Mouse (Mus musculus): ENCODE results near the gene 1810010D01Rik.

Gene 1810010D01Rik

GRCm38 (mm10) chr7:145197042-145197441 lies 10.9 kb downstream of the 1810010D01Rik start:
- no peak for TF ChIP-seq GATA4 (IDR thresholded peaks at IDR 0.05; ENCODE audit: insufficient replicate concordance, low read length)

- TF ChIP-seq GATA4 (IDR thresholded peaks at IDR 0.05; ENCODE audit: insufficient replicate concordance, low read length), result no peak
These were observed 11.6 kb downstream of the 1810010D01Rik start for GRCm38 (mm10) chr7:145196340-145196739.

- no peak for TF ChIP-seq GATA4 (IDR thresholded peaks at IDR 0.05; ENCODE audit: insufficient replicate concordance, low read length)
These were observed 12.6 kb downstream of the 1810010D01Rik start for GRCm38 (mm10) chr7:145195186-145195927.

- TF ChIP-seq GATA4 (IDR thresholded peaks at IDR 0.05; ENCODE audit: insufficient replicate concordance, low read length), result no peak
These were observed 13.3 kb downstream of the 1810010D01Rik start for GRCm38 (mm10) chr7:145194455-145195161.

GRCm38 (mm10) chr7:145192836-145193235 lies 15.1 kb downstream of the 1810010D01Rik start:
- TF ChIP-seq GATA4 (IDR thresholded peaks at IDR 0.05; ENCODE audit: insufficient replicate concordance, low read length), result no peak

- no peak for TF ChIP-seq GATA4 (IDR thresholded peaks at IDR 0.05; ENCODE audit: insufficient replicate concordance, low read length)
These were observed 17.4 kb downstream of the 1810010D01Rik start for GRCm38 (mm10) chr7:145190520-145190919.

- TF ChIP-seq GATA4 (IDR thresholded peaks at IDR 0.05; ENCODE audit: insufficient replicate concordance, low read length), result no peak
These were observed 18.6 kb downstream of the 1810010D01Rik start for GRCm38 (mm10) chr7:145189342-145189741.

- no peak for TF ChIP-seq GATA4 (IDR thresholded peaks at IDR 0.05; ENCODE audit: insufficient replicate concordance, low read length)
These were observed 20.1 kb downstream of the 1810010D01Rik start for GRCm38 (mm10) chr7:145187802-145188201.

- no peak for TF ChIP-seq GATA4 (IDR thresholded peaks at IDR 0.05; ENCODE audit: insufficient replicate concordance, low read length)
These were observed 25.5 kb downstream of the 1810010D01Rik start for GRCm38 (mm10) chr7:145182388-145182787.

GRCm38 (mm10) chr7:145181376-145182034 lies 26.4 kb downstream of the 1810010D01Rik start:
- TF ChIP-seq GATA4 (IDR thresholded peaks at IDR 0.05; ENCODE audit: insufficient replicate concordance, low read length), result no peak

- no peak for TF ChIP-seq GATA4 (IDR thresholded peaks at IDR 0.05; ENCODE audit: insufficient replicate concordance, low read length)
These were observed 28.2 kb downstream of the 1810010D01Rik start for GRCm38 (mm10) chr7:145179691-145180091.

- no peak for TF ChIP-seq GATA4 (IDR thresholded peaks at IDR 0.05; ENCODE audit: insufficient replicate concordance, low read length)
These were observed 30.9 kb downstream of the 1810010D01Rik start for GRCm38 (mm10) chr7:145176750-145177589.

GRCm38 (mm10) chr7:145173563-145173962 lies 34.4 kb downstream of the 1810010D01Rik start:
- no peak for TF ChIP-seq GATA4 (IDR thresholded peaks at IDR 0.05; ENCODE audit: insufficient replicate concordance, low read length)

GRCm38 (mm10) chr7:145173116-145173515 lies 34.8 kb downstream of the 1810010D01Rik start:
- no peak for TF ChIP-seq GATA4 (IDR thresholded peaks at IDR 0.05; ENCODE audit: insufficient replicate concordance, low read length)

GRCm38 (mm10) chr7:145169703-145170102 lies 38.2 kb downstream of the 1810010D01Rik start:
- TF ChIP-seq GATA4 (IDR thresholded peaks at IDR 0.05; ENCODE audit: insufficient replicate concordance, low read length), result no peak
